Mouse (Mus musculus): ENCODE results near the gene Sqor. TPM values are rescaled to one million over a fixed set of nuclear protein-coding genes. Genes with fewer than 3 reads are reported as not detected.

Sqor gene
- polyA plus RNA-seq (2014; fragmentation: Illumina TruSeq; extraction: RNeasy Lipid Tissue Mini Kit (QIAGEN cat#74804); ENCODE audit: insufficient read depth, low read depth, low replicate concordance) = 58.5 TPM

DNA sequence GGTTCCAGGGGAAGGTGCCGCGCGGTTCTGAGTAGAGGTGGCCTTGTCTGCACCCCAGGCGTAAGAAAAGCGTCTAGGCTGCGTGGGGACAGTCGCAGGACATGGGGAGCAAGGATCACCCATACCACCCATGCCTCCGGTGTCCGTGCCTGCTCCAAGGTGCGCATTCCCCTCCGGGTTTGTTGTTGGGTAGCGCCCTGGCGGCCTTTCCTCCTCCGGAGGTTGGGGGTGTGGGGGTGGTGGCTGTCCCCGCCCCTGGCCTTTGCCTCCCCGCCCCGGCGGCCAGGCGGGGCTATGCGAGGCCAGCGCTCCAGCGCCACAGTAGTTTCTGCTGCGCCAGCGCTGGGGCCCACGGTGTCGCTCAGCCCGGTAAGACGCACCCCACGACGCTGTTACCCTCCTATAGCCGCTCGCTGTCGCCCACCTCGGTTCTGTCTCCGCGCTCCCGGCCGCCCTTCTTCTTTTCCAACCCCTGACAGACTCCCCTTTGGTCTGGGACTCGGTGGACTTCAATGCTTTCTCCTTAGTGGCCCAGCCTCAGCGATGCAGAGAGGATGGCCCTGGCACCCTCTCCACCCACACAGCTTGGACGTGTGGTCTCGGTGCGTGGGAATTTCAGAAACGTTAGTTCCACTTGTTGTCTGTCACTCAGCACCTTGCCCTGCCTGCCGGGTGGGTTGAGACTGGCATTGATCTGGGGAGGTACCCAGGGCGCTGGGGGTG is at the start of gene Sqor:
Sqor (plus strand) TSS at position 167 of the 723 bp plus-strand sequence.

DNA sequence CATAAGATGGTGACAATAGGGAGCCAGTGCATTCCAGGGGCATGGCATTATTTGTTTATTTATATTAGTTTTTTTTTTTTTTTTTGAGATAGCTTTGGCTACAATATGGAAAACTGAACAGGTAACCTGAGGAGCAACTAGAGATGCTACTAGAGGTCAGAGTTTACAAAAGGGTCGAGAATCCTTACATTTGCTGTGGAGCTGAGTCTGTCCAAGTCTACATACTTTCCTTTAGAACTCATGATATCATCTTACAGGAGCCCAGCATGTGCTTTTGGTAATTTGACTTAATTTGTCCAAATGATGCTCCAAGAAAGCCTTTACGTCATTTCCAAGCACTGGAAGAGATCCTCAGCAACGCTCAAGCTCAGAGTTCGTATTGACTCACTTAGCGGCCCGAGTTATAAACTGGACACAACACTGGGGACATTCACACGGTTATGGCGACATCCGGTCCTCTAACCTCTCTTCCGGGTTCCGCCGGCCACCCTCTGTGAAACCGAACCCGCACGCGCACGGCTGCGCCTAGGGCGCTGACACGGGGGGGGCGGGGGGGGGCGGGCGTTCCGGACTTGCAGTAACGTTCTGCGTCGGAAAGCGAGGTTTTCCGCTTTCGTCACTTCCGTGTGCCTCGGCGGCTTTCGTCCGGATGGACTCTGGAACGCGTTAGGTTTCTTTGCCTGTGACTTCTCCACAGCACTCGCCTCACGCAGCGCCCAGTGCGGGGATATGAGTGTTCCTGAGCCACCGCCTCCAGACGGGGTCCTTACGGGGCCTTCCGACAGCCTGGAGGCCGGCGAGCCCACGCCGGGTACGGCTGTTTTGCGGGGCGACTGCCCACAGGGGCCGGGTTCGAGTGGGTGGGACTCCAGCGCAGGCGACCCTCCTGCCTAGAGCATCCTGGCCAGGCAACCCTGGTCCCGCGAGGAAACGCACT is 26.9 kb upstream of the Sqor start, which contains the start of gene Bloc1s6:
Bloc1s6 (plus strand) TSS at position 610 of the 937 bp plus-strand sequence.

Other genes starting within 250 kb of the Sqor start
- 2.3 TPM for gene Gatm, start 153.9 kb upstream of the Sqor start, polyA plus RNA-seq (2014; fragmentation: Illumina TruSeq; extraction: RNeasy Lipid Tissue Mini Kit (QIAGEN cat#74804); ENCODE audit: insufficient read depth, low read depth, low replicate concordance)
- 3.0 TPM for gene AA467197, start 128.3 kb upstream of the Sqor start, polyA plus RNA-seq (2014; fragmentation: Illumina TruSeq; extraction: RNeasy Lipid Tissue Mini Kit (QIAGEN cat#74804); ENCODE audit: insufficient read depth, low read depth, low replicate concordance)
- gene Slc30a4, start 62.6 kb upstream of the Sqor start, polyA plus RNA-seq (2014; fragmentation: Illumina TruSeq; extraction: RNeasy Lipid Tissue Mini Kit (QIAGEN cat#74804); ENCODE audit: insufficient read depth, low read depth, low replicate concordance) = 7.7 TPM
- 18.3 TPM for gene Bloc1s6, start 26.7 kb upstream of the Sqor start, polyA plus RNA-seq (2014; fragmentation: Illumina TruSeq; extraction: RNeasy Lipid Tissue Mini Kit (QIAGEN cat#74804); ENCODE audit: insufficient read depth, low read depth, low replicate concordance)